Mouse (Mus musculus) layer of hippocampus, postnatal 10 days (tissue): ENCODE data around the gene Pdzd7. TPM values are rescaled to one million over a fixed set of nuclear protein-coding genes. Genes with fewer than 3 reads are reported as not detected.
A peak's percentile ranks its signal among the peaks of the same experiment; 100 is the strongest.

Experiments
- DNase-seq, 2 experiments: peaks; one replicate each; pipeline ENCODE4 v3.0.0; 2021; ENCODE audit warnings: low spot score in 2 of 2
- total RNA-seq, 2 experiments: library from RNA; stranded (reverse); gene quantifications; 2 replicates each; pipeline ENCODE4 v1.2.3; 2021

Pdzd7 gene
- total RNA-seq, 2 experiments from 2014 or later = 3.2 to 3.3 TPM

DNA sequence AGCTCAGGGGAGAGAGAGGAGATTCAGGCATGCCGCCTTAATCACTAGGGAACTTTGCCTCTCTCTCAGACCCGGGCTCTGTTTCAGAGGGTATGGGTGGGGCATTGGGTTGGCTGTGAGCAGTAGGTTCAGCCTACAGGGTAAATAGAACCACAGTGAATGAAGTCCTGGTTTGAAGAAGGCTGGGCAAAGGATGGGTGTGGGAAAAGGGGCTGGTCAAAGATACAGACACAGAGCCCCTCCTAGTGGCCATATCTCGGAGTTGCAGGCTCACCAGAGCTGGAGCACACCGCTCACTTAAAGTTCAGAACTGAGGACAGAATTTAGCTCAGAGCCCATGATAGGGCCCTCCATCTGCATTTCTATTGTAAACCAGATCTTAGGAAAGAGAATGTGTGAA lies 13.7 kb downstream of the Pdzd7 start:
- peak; percentile 83 to 85 for DNase-seq

DNA sequence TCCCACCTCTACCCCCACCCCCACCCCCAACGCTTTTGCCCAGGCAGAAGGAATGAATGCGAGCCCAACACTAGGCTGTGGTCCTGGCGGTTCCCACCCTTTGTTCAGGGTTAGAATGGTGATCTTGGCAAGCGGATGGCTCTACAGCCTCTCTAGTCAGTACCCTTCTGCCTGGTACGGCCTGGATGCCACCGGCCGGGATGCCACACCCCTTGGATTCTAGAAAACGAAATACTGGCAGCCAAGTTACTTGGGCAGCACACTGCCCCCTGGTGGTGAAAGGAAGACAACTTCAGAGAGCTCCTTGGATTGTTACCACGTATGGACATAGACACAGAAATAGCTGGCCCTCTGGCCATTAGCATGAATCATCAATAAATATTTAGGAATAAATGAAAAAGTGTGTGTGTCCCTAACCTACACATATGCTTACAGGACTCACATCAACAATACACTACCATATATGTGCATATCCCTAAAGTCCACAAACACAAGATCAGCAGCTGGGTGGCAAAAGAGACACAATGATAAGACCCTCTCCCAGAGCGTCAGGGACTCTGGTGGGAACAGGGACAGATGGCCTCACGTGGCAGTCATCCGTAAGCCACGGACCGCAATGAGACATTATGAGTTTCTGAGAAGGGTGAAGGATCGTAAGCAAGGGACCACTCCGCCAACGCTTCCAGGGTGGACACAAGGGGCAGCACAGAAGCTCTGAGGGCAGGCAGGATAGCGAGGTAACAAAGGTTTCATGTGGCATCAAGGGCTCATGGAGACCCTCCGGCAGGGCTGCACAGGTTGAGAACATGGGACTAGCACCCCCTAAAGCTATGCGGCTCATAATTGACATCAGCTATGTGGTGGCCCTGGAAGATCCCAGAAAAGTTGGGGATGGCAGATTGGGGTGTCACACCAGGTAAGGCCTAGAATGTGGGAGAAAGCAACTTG lies 14.5 kb downstream of the Pdzd7 start:
- peak; percentile 75 to 81 for DNase-seq

DNA sequence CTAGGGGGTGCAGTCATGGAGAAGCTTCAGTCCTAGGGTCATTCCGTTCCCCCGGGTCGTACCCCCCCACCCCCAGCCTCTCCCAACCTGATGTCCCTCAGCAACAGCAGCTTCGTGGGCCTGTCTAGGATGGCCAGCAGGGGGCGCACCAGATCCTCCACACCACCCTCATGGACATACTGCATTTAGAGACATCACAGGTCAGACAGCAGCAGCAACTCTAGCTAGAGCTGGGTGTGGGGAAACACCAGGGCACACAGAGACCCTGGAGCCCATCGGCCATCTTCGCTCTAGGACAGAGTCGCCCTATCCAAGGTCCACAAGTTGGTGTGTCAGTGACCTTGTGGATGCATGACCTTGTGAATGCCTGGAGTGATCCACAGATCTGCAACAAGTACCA lies 15.4 kb downstream of the Pdzd7 start:
- DNase-seq = peak; percentile 65 to 71

DNA sequence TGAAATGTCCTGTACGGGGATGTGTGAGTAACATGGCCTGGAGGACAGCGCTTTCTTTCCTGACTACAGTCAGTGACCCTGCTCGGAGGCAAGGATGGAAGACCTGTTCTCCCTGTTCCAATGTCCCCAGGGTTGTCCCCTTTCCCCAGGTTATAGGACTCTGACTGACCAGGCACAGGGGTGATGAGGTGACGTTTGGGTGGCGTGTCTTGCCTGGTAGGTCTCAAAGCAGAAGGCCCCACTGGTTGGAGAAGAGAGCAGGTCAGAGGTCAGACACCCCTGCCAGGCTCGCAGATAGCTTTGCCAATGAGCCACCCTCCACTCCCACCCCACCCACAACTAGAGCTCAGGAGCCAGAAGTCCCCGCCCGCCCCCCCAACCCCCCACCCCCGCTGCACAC lies 15.9 kb downstream of the Pdzd7 start:
- no peak for DNase-seq

DNA sequence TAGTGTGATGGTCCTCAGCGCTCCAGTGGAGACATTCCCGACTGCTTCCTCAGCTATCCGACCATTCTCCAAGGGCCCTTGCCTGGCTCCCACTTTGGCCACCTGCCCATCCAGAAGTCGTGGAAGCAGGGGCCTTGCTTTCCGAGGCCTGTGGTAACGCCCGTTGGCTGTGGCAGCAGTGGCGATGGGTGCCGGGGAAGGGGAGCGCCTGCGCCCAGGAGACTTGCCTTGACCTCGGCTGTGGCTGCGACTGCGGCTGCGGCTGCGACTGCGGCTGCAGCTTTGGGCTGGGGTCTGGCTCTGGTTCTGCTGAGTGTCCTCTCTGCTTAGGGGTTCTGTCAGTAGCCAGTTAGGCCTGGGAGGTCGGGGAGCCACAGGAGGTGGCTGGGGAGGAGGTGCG lies 16.8 kb downstream of the Pdzd7 start:
- DNase-seq = no peak

DNA sequence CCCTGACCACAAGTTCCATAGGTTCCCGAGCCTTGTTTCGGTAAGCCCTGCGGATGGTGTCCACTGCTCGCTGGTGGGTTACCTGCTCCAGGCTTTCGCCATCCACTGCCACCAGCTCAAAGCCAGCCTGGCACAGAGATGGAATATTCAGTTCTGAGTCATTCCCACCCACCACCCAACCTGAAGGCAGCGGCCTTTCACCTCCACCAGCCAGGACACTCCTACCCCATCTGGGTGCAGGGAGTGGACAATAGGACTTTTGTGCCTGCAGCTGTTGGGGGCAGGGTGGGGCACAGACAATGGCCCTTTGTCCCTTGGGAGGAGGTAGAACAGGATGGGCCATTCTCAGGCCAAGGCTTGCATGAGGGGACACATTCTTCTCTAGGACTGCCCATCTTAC lies 17.7 kb downstream of the Pdzd7 start:
- no peak for DNase-seq

DNA sequence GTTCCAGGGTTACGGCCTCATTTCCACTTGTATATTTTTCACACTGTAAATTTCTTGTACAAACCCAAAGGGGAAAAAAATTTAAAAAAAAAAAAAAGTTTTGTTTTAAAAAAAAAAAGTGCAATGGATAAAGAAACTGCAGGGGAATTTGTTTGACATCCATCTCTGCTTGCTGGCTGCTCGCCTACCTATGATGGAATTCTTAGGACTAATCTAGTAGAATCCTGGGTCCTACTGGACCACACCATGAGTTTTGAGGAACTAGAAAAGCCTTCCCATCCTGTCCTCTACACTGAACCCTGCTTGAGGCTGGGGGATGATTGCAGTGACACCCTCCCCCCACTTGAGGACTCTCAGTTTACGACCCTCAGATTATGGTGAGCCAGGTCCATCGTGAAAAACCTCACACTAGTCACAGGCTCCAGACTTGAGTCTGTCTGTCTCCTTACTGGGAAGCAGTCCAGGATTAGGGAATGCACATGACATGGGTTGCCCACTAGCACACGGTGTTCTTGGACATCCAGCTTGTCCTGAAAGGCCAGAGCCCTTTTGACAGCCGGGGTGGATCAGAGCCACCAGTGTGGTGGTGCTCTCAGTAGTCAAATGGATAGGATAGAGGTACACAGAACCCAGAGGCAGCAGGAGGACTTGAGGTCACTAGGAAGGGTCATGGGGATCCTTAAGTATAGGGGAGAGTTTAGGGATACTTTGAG lies 18.4 kb downstream of the Pdzd7 start:
- DNase-seq = no peak

DNA sequence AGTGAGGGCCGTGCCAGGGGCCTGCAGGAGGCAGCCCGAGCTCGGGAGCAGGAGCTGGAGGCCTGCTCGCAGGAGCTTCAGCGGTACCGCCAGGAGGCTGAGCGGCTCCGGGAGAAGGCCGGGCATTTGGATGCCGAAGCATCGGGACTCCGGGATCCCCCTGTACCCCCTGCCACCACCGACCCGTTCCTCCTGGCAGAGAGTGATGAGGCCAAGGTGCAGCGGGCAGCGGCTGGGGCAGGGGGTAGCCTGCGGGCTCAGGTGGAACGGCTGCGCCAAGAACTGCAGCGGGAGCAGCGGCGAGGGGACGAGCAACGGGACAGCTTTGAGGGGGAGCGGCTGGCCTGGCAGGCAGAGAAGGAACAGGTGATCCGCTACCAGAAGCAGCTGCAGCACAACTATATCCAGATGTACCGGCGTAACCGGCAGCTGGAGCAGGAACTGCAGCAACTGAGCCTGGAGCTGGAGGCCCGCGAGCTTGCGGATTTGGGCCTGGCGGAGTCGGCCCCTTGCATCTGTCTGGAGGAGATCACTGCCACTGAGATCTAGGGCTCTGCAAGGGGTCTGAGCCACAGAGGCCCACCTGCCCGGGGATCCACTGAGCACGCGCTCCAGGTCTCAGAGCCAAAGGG lies 19.5 kb downstream of the Pdzd7 start:
- no peak for DNase-seq

DNA sequence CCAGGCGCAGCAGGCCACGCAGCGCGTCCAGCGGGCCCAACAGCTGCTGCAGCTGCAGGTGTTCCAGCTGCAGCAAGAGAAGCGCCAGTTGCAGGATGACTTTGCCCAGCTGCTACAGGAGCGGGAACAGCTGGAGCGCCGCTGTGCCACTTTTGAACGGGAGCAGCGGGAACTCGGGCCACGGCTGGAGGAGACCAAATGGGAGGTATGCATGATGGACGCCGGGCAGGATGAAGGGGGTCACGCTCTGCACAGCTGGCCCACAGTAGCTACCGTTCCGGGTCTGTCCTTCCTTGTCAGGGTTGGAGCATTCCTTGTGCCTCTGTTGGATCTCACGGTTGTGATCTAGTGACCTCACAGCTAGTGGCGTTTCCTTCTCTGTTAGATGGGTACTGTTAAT lies 20.7 kb downstream of the Pdzd7 start:
- DNase-seq = no peak

DNA sequence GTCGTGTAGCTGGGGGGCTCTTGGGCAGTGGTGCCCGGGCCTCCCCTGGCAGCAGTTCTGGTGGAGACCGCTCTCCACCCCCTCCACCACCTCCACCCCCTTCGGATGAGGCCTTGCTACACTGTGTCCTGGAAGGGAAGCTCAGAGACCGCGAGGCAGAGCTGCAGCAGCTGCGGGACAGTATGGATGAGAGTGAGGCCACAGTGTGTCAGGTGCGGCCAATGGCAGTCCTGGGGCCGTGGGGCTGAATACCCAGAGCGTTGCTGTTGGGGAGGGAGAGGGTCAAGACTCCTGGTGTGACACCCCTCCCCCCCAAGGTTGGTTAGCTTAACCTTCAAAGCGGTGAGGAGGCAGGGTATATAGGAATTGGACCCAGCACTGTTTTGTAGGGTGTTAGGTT lies 21.5 kb downstream of the Pdzd7 start:
- no peak for DNase-seq

DNA sequence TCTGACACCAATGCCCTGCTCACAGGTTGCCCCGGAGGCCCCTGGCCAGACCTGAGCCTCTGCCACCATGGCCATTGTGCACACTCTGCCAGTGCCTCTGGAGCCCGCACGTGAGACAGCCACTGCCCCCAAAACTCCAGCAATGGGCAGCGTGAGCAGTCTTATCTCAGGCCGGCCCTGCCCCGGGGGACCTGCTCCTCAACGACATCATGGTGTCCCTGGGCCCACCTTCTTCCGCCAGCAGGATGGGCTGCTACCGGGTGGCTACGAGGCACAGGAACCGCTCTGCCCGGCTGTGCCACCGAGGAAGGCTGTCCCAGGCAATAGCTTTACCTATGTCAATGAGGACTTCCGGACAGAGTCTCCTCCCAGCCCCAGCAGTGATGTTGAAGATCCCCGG lies 24.2 kb downstream of the Pdzd7 start:
- DNase-seq = no peak

DNA sequence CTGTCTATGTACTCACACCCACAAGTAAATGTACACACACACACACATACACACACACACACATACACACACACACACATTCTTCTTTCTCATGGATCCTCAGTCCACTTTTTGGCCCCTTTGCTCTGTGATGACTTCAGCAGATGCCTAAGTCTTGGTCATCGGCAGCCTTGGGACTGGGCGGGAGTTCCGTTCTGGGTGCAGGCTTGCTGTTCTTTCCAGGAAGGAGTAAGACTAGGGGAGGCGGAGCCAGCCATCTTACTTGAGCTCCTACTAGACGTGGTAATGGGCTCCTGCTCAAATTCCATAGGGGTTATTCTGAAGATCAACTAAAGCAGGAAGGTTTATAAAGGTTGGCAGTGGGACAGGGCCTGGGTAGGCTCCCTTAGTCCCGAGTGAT lies 25.2 kb downstream of the Pdzd7 start:
- no peak for DNase-seq

DNA sequence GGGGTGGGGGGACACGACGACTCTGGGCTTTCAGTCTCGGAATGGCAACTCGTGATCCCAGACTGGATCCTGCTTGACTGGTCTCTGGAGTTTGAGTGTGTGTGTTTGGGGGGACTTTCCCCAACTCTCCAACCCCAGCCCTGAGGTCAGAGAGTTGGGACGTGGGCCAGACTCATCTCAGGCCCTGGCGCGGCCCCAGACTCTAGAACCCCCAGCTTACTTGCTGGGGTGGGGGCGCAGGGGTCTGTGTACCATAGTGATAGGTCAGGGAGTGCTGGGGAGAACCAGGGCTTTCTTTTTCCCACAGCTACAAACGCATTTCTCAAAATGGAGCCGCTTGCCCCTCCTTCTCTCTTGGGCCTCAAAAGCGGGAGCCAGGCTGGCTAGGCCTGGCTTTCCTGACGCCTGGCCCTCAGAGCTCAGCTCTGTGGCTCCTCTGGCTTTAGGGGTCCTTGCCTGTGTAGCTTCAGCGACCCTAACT lies 27.1 kb downstream of the Pdzd7 start:
- DNase-seq = peak in 1 of 2 experiments; percentile 35

DNA sequence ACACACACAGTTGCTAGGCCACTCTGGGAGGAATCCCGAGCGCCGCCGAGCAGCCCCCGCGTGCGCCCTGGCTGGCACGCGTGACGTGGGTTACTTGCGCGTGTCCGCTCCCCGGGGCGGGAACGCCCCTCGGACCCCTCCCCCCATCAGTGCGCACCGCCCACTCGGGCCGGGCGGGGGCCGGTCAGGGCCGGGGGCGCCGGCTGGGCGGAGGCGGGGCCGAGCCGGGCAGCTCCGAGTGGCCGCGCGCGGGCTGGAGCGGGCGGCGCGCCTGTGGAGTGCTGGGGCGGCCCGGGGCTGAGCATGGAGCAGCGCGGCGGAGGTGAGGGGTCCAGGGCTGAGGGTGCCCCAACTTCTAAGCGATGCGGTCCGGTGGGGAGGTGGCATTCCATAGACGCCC lies 27.6 kb downstream of the Pdzd7 start:
- peak; percentile 82 to 90 for DNase-seq

DNA sequence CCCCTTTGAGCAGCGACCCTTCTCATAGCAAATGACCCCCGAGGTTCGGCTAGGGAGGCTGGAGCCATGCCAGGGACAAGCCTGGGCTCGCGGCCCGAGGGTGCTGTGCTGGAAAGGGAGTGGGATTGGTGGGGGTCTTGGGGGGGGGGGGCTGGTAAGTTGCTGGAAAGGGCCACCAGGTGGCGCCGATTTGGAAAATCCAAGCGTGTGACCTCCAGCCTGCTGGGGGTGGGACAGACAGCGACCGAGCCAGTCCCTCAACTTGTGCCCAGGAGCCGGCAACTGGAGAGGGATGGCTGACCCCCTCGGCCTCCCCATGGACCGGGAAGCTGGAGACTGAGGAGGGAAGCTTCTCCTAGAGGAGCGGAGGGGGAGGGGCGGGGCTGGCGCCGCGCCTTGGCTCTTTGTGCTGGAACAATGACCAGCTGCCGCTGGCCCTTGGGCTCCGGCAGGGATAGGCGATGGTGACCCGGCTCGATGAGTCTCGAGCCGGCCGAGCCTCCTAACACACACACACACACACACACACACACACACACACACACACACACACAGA lies 28.2 kb downstream of the Pdzd7 start:
- peak; percentile 79 to 85 for DNase-seq

DNA sequence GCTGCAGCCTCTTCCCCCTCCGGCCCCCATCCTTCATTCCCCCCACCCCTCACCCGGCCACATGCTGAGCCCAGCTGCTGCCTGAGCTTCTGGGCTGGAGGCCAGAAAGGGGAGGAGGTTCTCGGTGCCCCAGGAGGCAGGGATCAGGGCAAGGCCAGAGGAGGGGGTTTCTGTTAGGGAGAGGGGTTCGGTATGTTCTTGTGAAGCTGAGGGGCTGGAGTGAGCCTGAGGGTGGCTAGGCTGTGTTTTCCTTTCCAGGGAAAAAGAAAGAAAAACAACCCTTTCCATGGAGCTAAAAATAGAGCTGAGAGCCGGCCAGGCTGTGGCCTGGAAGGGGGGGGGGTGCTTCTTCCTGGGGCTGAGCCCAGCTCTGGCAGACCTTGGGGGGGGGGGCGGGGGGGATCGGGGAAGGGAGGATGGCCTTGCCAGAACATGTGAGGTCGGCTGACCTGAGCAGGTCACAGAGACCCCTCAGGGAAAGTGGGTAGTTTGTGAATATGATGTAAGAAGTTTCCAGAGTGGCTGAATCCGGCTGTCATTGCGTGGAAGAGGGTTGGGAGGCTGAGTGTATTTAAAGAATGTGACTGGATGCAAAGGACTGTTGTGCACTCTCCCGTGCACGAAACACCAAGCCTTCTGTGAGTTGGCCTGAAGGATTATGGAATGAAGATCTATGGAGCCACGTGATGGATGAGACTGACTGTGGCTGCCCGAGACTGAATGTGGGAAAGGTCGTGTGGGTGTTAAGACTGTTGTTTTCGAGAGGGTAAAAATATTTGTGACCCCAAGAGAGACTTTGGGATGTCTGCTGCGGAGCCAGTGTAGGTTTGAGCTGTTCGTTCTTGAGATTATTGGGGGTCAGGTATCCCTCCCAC lies 28.9 kb downstream of the Pdzd7 start:
- DNase-seq = peak; percentile 70 to 74

DNA sequence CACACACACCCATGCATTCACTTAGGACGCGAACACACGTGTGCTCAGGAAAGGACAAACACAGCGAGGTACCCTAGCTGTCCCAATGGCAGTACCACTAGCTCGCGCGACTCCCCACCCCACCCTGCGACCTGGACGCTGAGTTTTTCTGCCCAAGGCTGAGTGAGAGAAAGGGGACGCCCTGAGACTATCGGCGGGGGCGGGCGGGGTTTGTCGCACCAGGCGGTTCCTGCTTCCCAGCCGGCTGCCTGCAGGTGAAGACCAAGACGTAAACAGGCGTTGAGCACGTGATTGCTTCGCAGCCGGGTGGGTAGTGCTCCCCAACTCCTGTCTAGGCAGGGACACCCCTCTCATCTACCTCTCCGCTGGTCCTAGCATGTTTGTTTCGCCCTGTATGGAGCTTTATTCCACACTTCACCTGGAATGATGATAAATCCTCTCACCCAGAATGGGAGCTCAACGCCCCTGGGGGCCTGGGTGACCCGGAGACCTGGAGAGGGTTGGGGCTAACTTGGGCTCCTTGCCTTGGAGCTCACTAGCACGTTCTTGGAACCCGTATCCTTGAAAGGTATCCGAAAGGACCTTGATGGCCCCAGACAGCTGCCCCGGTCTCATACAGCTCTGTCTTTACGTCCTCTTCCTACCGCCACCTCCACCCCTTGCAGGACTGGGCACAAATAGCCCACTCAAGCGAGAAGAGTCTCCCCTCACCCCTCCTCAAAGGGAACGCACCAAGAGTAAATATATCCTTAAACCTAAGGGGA lies 29.8 kb downstream of the Pdzd7 start:
- no peak for DNase-seq

DNA sequence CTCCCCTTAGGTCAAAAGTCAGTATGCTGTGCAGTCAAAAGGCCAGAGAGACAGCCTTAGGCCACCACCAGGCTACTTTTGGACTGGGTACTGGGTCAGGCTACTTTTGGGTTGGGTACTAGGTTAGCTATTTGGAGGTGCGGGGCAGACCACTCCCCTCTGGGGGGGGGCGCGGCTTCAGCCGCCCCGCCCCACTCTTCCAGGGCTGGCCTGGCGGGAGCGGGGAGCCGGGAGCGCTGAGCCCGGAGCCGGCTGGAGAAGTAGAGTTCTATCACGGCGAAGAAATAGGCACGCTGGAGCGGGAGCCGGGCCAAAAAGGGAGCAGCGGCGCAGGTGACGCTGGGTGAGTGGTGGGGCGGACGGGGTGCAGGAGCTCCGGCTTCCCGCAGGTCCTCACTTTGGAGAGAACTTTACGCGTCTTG lies 30.5 kb downstream of the Pdzd7 start:
- DNase-seq = peak in 1 of 2 experiments; percentile 52

DNA sequence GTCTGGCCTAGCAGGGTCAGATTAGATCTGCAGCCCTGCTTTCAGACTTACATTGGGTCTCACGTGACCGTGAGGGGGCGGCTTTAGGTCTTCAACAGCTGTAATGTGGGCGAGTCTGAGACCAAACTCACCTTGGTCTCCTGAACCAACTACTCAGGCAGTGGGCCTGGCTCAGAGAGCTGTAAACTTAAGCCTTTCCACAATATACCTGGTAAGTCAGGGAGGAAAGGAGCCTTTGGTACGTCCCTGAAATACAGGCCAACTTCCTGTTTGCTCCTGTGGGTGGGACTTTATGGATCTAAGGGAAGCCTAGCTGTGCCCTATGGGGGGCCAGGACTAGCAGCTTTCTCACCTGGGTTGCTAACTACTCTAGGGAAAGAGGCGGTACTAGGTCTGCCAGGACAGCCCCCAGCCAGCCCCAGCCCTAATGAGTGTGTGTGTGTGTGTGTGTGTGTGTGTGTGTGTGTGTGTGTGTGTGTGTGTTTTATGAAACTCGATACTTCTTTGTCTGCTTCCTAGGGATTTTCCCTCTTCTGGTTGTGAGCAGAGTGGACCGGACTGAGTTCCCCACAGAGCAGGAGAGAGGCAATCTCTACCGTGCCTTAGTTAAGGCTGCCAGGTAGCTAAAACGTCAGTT lies 31.1 kb downstream of the Pdzd7 start, which contains the start of gene Lzts2:
Gene Lzts2, plus strand, starts transcription at position 80 of the 637 bp plus-strand sequence.
- DNase-seq = no peak
